Mouse (Mus musculus): ENCODE data around the gene Olfr1329.

DNA sequence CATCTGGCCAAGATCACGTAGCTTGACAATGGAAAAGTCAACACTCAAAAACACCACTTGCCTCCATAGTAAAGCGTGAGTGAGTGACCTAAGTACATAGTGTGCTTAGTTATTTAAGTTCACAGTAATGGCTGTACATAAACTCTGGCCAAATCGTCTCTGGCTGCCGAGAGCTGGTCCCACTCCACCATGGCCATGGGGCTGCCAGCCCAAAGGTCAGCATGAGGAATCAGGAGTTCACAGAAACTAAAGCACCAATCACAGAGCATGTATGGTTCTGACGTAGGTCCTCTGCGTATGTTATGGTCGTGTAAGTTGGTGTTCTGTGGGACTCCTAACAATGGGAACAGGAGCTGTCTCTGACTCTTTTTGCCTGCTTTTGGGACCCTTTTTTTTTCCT, 41.5 kb upstream of the Olfr1329 start:
- no peak for TF ChIP-seq POLR2A (IDR thresholded peaks at IDR 0.05; ENCODE audit: insufficient read length, low read depth)
- TF ChIP-seq TCF12 (IDR thresholded peaks at IDR 0.05; ENCODE audit: insufficient read depth, poor library complexity, severe bottlenecking) = no peak
- TF ChIP-seq MAX (IDR thresholded peaks at IDR 0.05; ENCODE audit: low read depth) = no peak
- no peak for TF ChIP-seq POLR2AphosphoS2 (IDR thresholded peaks at IDR 0.05; ENCODE audit: insufficient read length, low read depth)
- no peak for TF ChIP-seq E2F4 (IDR thresholded peaks at IDR 0.05; ENCODE audit: insufficient read depth)
- no peak for TF ChIP-seq USF1 (IDR thresholded peaks at IDR 0.05; ENCODE audit: low read depth)
- TF ChIP-seq CEBPB (IDR thresholded peaks at IDR 0.05; ENCODE audit: insufficient read depth, poor library complexity, severe bottlenecking) = no peak
- no peak for TF ChIP-seq SRF (IDR thresholded peaks at IDR 0.05; ENCODE audit: control insufficient read depth, insufficient read length, low read depth)
- TF ChIP-seq MYOG (IDR thresholded peaks at IDR 0.05; ENCODE audit: control insufficient read depth in 1 of 3, insufficient read depth in 1 of 3, insufficient read length in 2 of 3, low read depth in 2 of 3) = no peak
- no peak for TF ChIP-seq MYOD1 (IDR thresholded peaks at IDR 0.05; ENCODE audit: control insufficient read depth in 1 of 3, insufficient read length in 2 of 3, low read depth in 2 of 3)
- no peak for TF ChIP-seq TCF3 (IDR thresholded peaks at IDR 0.05; ENCODE audit: insufficient read length, low read depth)
